Mouse (Mus musculus): ENCODE data around the gene Mlh1.

DNA sequence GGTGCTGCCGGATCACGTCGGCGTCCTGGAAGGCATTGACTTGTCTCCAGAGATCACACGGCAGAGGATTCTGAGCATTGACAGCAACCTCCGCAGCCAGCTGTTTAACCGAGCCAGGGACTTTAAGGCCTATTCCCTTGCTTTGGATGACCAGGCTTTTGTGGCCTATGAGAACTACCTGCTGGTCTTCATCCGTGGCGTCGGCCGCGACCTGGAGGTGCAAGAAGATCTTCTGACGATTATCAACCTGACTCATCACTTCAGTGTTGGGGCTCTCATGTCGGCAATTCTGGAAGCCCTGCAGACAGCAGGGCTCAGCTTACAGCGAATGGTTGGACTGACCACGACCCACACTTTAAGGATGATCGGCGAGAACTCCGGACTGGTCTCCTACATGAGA, 765 bp upstream of the Mlh1 start:
- TF ChIP-seq CTCF (IDR thresholded peaks at IDR 0.05; ENCODE audit: borderline replicate concordance, extremely low read depth, insufficient read depth, insufficient read length) (no peak), POLR2A (IDR thresholded peaks at IDR 0.05; ENCODE audit: borderline replicate concordance, extremely low read depth, insufficient read depth, insufficient read length, poor library complexity, severe bottlenecking) (no peak)

Measured in brain, embryonic 14.5 days (tissue).